Mouse (Mus musculus) lung, adult 2 months (tissue): ENCODE measurements around the gene Farp1.

Experiments used
- CTCF ChIP-seq: fragments of 200-500 bp; IDR thresholded peaks from 2 replicates; pipeline ENCODE4 v1.5.1; 2011; ENCODE audit warnings: mild to moderate bottlenecking, low read length, control low read depth; ENCODE audit not compliant: insufficient read depth
- POLR2A ChIP-seq: fragments of 200-500 bp; IDR thresholded peaks from 2 replicates; pipeline ENCODE4 v1.6.1; 2011; ENCODE audit warnings: low read depth, mild to moderate bottlenecking, control low read depth, low read length, borderline replicate concordance; ENCODE audit errors: extremely low read depth

DNA sequence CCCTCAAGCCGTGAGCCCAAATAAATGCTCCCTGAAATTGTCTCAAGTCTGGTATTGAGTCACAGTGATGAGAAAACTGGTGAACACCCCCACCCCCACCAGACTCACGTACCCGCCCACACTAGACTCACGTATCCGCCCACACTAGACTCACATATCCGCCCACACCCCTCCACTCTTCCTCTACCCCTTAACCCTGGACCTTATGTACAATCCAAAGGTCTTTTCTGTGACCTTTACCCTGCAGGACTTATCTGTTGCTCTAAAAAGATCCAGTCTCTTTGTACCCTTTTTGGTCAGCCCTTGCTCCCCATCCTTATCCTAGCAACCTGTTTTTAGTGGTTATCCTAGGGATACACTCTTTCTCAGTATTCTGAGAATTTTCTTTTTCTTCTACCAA is 58.9 kb downstream of the Farp1 start:
- TF ChIP-seq POLR2A, result no peak
- no peak for TF ChIP-seq CTCF
